Mouse (Mus musculus) olfactory bulb, adult 2 months (tissue): ENCODE results near the gene Atp2a2.

Experiments used
- CTCF ChIP-seq: fragments of 200-500 bp; IDR thresholded peaks from 2 replicates; pipeline ENCODE4 v1.5.1; 2012; ENCODE audit warnings: low read depth, mild to moderate bottlenecking, low read length, moderate library complexity; ENCODE audit not compliant: insufficient read depth
- POLR2A ChIP-seq: fragments of 200-500 bp; IDR thresholded peaks from 2 replicates; pipeline ENCODE4 v1.6.1; 2012; ENCODE audit warnings: mild to moderate bottlenecking, low read depth, low read length, moderate library complexity; ENCODE audit not compliant: insufficient read depth

DNA sequence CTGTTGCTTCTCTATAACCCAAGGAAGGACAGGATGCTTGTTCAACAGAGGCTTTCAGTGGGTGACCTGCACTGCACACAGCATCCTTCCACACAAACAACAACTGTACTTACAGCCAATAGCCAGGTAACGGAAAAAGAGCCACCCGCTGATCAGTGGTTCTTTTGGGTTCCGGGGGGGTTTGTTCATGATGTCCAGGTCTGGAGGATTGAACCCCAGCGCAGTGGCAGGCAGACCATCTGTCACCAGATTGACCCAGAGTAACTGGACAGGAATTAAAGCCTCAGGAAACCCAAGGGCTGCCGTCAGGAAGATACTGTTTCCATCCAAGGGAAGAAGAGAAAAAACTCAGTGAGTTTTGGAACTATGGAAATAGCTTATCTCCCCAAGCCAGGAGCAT lies 42.7 kb downstream of the Atp2a2 start:
- TF ChIP-seq CTCF (no peak), POLR2A (no peak)
